Mouse (Mus musculus) hindbrain, postnatal 0 days (tissue): ENCODE data around the gene Mdga2. TPM values are rescaled to one million over a fixed set of nuclear protein-coding genes. Genes with fewer than 3 reads are reported as not detected.

ENCODE experiments used
- ATAC-seq: fragments of 200-750 bp; cut with Nextera tagmentation; 2 replicates; pipeline ENCODE4 v1.8.0; 2017; ENCODE audit warnings: mild to moderate bottlenecking, moderate TSS enrichment, moderate library complexity
- DNase-seq: peaks from one replicate; pipeline ENCODE4 v3.0.0-alpha.2; 2015; ENCODE audit warnings: low spot score
- H3K27ac ChIP-seq: fragments of 300-500 bp; sonication (generic); 2 replicates; pipeline ENCODE4 v1.5.1; 2014; ENCODE audit warnings: mild to moderate bottlenecking
- H3K27me3 ChIP-seq: fragments of 300-500 bp; sonication (generic); 2 replicates; pipeline ENCODE4 v1.6.1; 2014; ENCODE audit warnings: low read length, mixed read lengths; ENCODE audit not compliant: insufficient read depth
- H3K36me3 ChIP-seq: fragments of 300-500 bp; sonication (generic); 2 replicates; pipeline ENCODE4 v1.6.1; 2014; ENCODE audit warnings: low read length, mixed read lengths; ENCODE audit not compliant: insufficient read depth
- H3K4me1 ChIP-seq: fragments of 300-500 bp; sonication (generic); 2 replicates; pipeline ENCODE4 v1.6.1; 2014; ENCODE audit warnings: antibody characterized with exemption, low read length, mixed read lengths; ENCODE audit not compliant: insufficient read depth
- H3K4me2 ChIP-seq: fragments of 300-500 bp; sonication (generic); 2 replicates; pipeline ENCODE4 v1.6.1; 2014; ENCODE audit warnings: low read depth, mild to moderate bottlenecking, low read length, moderate library complexity, mixed read lengths
- H3K4me3 ChIP-seq: fragments of 300-500 bp; sonication (generic); 2 replicates; pipeline ENCODE4 v1.5.1; 2014; ENCODE audit warnings: low read length
- H3K9ac ChIP-seq: fragments of 300-500 bp; sonication (generic); replicated peaks from 2 replicates; pipeline ENCODE4 v1.6.1; 2014; ENCODE audit warnings: mild to moderate bottlenecking, low read length, moderate library complexity, mixed read lengths
- H3K9me3 ChIP-seq: fragments of 300-500 bp; sonication (generic); 2 replicates; pipeline ENCODE4 v1.6.1; 2016; ENCODE audit warnings: low read length, mixed read lengths
- CTCF ChIP-seq: IDR thresholded peaks from 2 replicates; pipeline ENCODE4 v1.5.1; 2016; ENCODE audit warnings: antibody characterized with exemption, control low read depth, low read depth
- WGBS: fragments of 180-500 bp; shearing (Covaris S2); extraction: QIAGEN DNeasy Blood & Tissue Kit; methylation state at CpG from one replicate; pipeline ENCODE4 v1.1.7; 2014; 5-methylcytosine and 5-hydroxymethylcytosine counted together
- polyA plus RNA-seq: library from polyadenylated mRNA; unstranded; fragments of >200 nt; fragmentation: Nextera tagmentation; extraction: Ambion mirVana; gene quantifications from 2 replicates; pipeline ENCODE4 v1.2.1, GENCODE M21; 2015
- total RNA-seq: library from RNA; depleted of rRNA; stranded (reverse); fragments of >200 nt; gene quantifications from 2 replicates; pipeline ENCODE4 v1.2.3, GENCODE M21; 2014

Gene Mdga2
- total and polyA plus RNA-seq, 2 experiments from 2014 or later, result 44.9 to 57.3 TPM

GRCm38 (mm10) chr12:66890296-66890695 lies 332.1 kb downstream of the Mdga2 start:
- H3K4me1 ChIP-seq, result no peaks in the 10 kb centered on the region
- no peak overlapping the region for H3K4me2 ChIP-seq
- WGBS, result 73% methylated on average over 3 of the region's 3 CpGs
- no peaks in the 10 kb centered on the region for H3K9me3 ChIP-seq
- H3K27me3 ChIP-seq, result no peaks in the 10 kb centered on the region
- no peaks in the 10 kb centered on the region for H3K36me3 ChIP-seq
- no peak overlapping the region for H3K9ac ChIP-seq
- no peak for ATAC-seq
- H3K27ac ChIP-seq, result no peak overlapping the region
- no peak for DNase-seq
- H3K4me3 ChIP-seq, result no peak overlapping the region
- no peak for TF ChIP-seq CTCF

DNA sequence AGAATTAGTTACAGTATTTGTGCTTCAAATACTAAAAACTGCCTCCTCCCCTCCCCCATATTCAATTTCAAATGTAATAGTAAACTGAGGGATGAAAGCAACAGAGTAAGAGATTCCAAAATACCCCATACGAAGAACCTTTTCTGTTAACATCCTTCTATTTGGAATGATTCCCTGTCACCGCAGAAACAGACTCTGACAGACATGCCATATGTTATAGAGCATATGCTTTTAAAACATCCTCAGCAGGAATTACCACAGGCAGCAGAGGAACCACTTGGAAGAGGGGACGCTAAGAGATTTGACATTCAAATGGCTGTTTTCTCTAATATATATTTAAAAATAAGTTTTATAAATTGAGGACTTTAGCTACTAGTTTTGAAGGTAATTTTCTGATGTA lies 333.1 kb downstream of the Mdga2 start:
- peak; percentile 44 for DNase-seq
- no peaks in the 10 kb centered on the region for H3K27me3 ChIP-seq
- no peak for TF ChIP-seq CTCF
- no peaks in the 10 kb centered on the region for H3K36me3 ChIP-seq
- no peaks in the 10 kb centered on the region for H3K4me1 ChIP-seq
- no peak overlapping the region for H3K9ac ChIP-seq
- no peak overlapping the region for H3K27ac ChIP-seq
- H3K9me3 ChIP-seq, result no peaks in the 10 kb centered on the region
- H3K4me2 ChIP-seq, result no peak overlapping the region
- 46% methylated on average over 3 of the region's 3 CpGs for WGBS
- ATAC-seq, result no peak
- no peak overlapping the region for H3K4me3 ChIP-seq

DNA sequence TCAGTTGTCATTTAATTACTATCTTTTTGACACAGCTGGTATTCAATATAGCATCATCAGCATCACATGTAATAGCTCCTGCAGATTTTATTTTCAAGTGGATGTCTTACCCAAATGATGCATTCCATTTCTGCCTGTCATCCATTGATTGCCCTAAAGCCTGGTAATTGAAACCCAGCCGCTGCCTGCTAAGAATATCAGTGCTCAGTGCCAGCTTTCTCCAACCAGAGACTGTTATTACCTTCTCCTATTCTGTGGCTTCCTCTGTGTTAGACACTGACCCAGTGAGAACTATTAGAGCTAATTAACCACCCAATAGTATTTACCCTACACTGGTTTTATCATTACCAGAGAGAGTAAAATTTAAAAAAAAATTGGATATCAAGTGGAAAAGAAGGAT lies 333.7 kb downstream of the Mdga2 start:
- no peak overlapping the region for H3K9ac ChIP-seq
- H3K4me3 ChIP-seq, result no peak overlapping the region
- no peaks in the 10 kb centered on the region for H3K27me3 ChIP-seq
- H3K36me3 ChIP-seq, result no peaks in the 10 kb centered on the region
- DNase-seq (peak; percentile 18), ATAC-seq (no peak)
- no peak overlapping the region for H3K4me2 ChIP-seq
- H3K27ac ChIP-seq, result no peak overlapping the region
- no peaks in the 10 kb centered on the region for H3K9me3 ChIP-seq
- TF ChIP-seq CTCF, result no peak
- 34% methylated on average over 1 of the region's 1 CpGs for WGBS
- H3K4me1 ChIP-seq, result no peaks in the 10 kb centered on the region

GRCm38 (mm10) chr12:66866199-66866598 lies 356.1 kb downstream of the Mdga2 start:
- Histone ChIP-seq H3K9me3 (no peaks in the 10 kb centered on the region), H3K4me2 (no peak overlapping the region), H3K9ac (no peak overlapping the region), H3K4me1 (no peaks in the 10 kb centered on the region), H3K27ac (no peak overlapping the region), H3K27me3 (no peaks in the 10 kb centered on the region), H3K36me3 (no peaks in the 10 kb centered on the region), H3K4me3 (no peak overlapping the region)
- ATAC-seq (peak; percentile 69; the same call in 1 of the 2 replicates), DNase-seq (peak; percentile 67)
- WGBS, result 56% methylated on average over 3 of the region's 3 CpGs
- no peak for TF ChIP-seq CTCF

DNA sequence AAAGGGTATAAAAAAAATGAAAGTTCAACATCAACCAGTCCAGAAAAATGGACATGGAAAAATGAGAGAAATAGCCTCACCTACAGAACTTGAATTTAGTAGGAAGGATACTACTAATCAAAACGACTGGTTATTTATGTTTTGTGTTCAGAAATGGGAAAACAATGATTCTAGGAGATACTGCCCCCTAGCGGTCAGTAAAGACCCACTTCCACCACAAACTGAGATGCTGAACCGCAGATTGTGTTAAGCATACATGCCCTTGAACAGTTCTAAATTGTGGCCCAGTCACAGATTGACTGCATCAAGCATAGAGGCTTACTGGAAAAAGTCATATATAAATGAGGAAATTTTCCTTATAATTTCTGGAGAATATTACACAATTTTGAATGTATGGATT lies 369.2 kb downstream of the Mdga2 start:
- Histone ChIP-seq H3K9me3 (no peaks in the 10 kb centered on the region), H3K4me3 (no peak overlapping the region), H3K4me2 (no peak overlapping the region), H3K36me3 (no peaks in the 10 kb centered on the region), H3K9ac (no peak overlapping the region), H3K27ac (no peak overlapping the region), H3K27me3 (no peaks in the 10 kb centered on the region), H3K4me1 (no peaks in the 10 kb centered on the region)
- peak; percentile 64 for TF ChIP-seq CTCF
- ATAC-seq (no peak), DNase-seq (peak; percentile 40)
- WGBS, result 29% methylated on average over 3 of the region's 3 CpGs

GRCm38 (mm10) chr12:66840336-66840735 lies 382.0 kb downstream of the Mdga2 start:
- Histone ChIP-seq H3K4me1 (no peaks in the 10 kb centered on the region), H3K9me3 (no peaks in the 10 kb centered on the region), H3K36me3 (no peaks in the 10 kb centered on the region), H3K27ac (no peak overlapping the region), H3K4me2 (no peak overlapping the region), H3K4me3 (no peak overlapping the region), H3K27me3 (no peaks in the 10 kb centered on the region), H3K9ac (no peak overlapping the region)
- DNase-seq (no peak), ATAC-seq (no peak)
- TF ChIP-seq CTCF, result no peak
- 52% methylated on average over 3 of the region's 3 CpGs for WGBS

DNA sequence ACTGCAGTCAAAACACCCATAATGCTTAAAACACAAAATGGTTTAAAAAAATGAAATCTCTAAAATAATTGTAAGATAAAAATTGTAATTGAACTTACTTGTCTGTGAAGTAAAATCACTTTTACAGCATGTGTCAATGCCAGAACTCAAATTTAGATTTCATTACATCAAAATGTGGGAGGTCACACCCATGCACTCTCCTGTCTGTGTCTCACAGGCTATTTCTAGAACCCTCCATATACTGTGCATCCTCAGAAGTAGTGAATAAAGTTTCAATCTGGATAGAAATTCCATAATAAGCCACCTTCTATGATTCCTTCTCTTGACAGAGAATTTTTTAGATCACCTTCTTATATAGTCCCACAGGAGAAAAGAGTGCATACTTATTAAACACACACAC lies 466.7 kb downstream of the Mdga2 start:
- no peaks in the 10 kb centered on the region for H3K27me3 ChIP-seq
- H3K27ac ChIP-seq, result no peak overlapping the region
- H3K4me1 ChIP-seq, result no peaks in the 10 kb centered on the region
- H3K4me3 ChIP-seq, result no peak overlapping the region
- TF ChIP-seq CTCF, result no peak
- H3K9me3 ChIP-seq, result no peaks in the 10 kb centered on the region
- no peaks in the 10 kb centered on the region for H3K36me3 ChIP-seq
- no peak for ATAC-seq
- H3K9ac ChIP-seq, result no peak overlapping the region
- no peak for DNase-seq
- no peak overlapping the region for H3K4me2 ChIP-seq
